Mouse (Mus musculus) limb, embryonic 14.5 days (tissue): ENCODE measurements at regions not wholly inside any gene's neighbourhood (a gene's known extent, or its start where the extent isn't known, plus 50 kb on each side); places are given as distances from the start of the nearest gene placed in this dataset.

ENCODE experiments used
- ATAC-seq: fragments of 200-750 bp; cut with Nextera tagmentation; 2 replicates; pipeline ENCODE4 v1.8.0; 2017; ENCODE audit warnings: low read depth, moderate number of reproducible peaks, moderate TSS enrichment; ENCODE audit not compliant: low FRiP score
- DNase-seq: peaks from one replicate; pipeline ENCODE4 v3.0.0-alpha.2; 2015; ENCODE audit warnings: low spot score
- H3K27ac ChIP-seq: fragments of 300-500 bp; sonication (generic); replicated peaks from 2 replicates; pipeline ENCODE4 v1.5.1; 2014; ENCODE audit warnings: low read depth, mild to moderate bottlenecking, low read length, moderate library complexity, mixed read lengths
- H3K27me3 ChIP-seq: fragments of 300-500 bp; sonication (generic); 2 replicates; pipeline ENCODE4 v1.6.1; 2014; ENCODE audit warnings: low read length, mixed read lengths; ENCODE audit not compliant: control insufficient read depth, insufficient read depth
- H3K36me3 ChIP-seq: fragments of 300-500 bp; sonication (generic); 2 replicates; pipeline ENCODE4 v1.6.1; 2014; ENCODE audit warnings: mild to moderate bottlenecking, low read length, moderate library complexity, mixed read lengths; ENCODE audit not compliant: control insufficient read depth, insufficient read depth
- H3K4me1 ChIP-seq: fragments of 300-500 bp; sonication (generic); 2 replicates; pipeline ENCODE4 v1.6.1; 2014; ENCODE audit warnings: antibody characterized with exemption, low read length, mixed read lengths; ENCODE audit not compliant: control insufficient read depth, insufficient read depth
- H3K4me2 ChIP-seq: fragments of 300-500 bp; sonication (generic); replicated peaks from 2 replicates; pipeline ENCODE4 v1.6.1; 2014; ENCODE audit warnings: low read depth, mild to moderate bottlenecking, low read length, moderate library complexity; ENCODE audit not compliant: severe bottlenecking
- H3K4me3 ChIP-seq: fragments of 300-500 bp; sonication (generic); replicated peaks from 2 replicates; pipeline ENCODE4 v1.5.1; 2014; ENCODE audit warnings: low read length
- H3K9ac ChIP-seq: fragments of 300-500 bp; sonication (generic); 2 replicates; pipeline ENCODE4 v1.6.1; 2014; ENCODE audit warnings: mild to moderate bottlenecking, low read depth, low read length, moderate library complexity; ENCODE audit not compliant: severe bottlenecking
- H3K9me3 ChIP-seq: fragments of 300-500 bp; sonication (generic); 2 replicates; pipeline ENCODE4 v1.6.1; 2016; ENCODE audit warnings: low read length; ENCODE audit not compliant: control insufficient read depth
- POLR2A ChIP-seq: fragments of 200-500 bp; IDR thresholded peaks from 2 replicates; pipeline ENCODE4 v1.8.0; 2012; ENCODE audit warnings: inconsistent platforms, mild to moderate bottlenecking, moderate library complexity, borderline replicate concordance; ENCODE audit not compliant: insufficient read depth, insufficient read length; ENCODE audit errors: extremely low read depth
- WGBS: fragments of 180-500 bp; shearing (Covaris S2); extraction: QIAGEN DNeasy Blood & Tissue Kit; methylation state at CpG from one replicate; pipeline ENCODE4 v1.1.7; 2014; 5-methylcytosine and 5-hydroxymethylcytosine counted together

- Histone ChIP-seq H3K9me3 (no peaks in the 10 kb centered on the region), H3K4me2 (no peak overlapping the region), H3K27ac (no peak overlapping the region), H3K36me3 (no peaks in the 10 kb centered on the region), H3K4me1 (no peaks in the 10 kb centered on the region), H3K27me3 (no peaks in the 10 kb centered on the region), H3K9ac (no peak overlapping the region), H3K4me3 (no peak overlapping the region)
- TF ChIP-seq POLR2A, result no peak
- 17% methylated on average over 9 of the region's 9 CpGs for WGBS
- DNase-seq (no peak), ATAC-seq (no peak)
These were observed 56.1 kb upstream of the Rbfox1 start for GRCm38 (mm10) chr16:5829071-5829470.

DNA sequence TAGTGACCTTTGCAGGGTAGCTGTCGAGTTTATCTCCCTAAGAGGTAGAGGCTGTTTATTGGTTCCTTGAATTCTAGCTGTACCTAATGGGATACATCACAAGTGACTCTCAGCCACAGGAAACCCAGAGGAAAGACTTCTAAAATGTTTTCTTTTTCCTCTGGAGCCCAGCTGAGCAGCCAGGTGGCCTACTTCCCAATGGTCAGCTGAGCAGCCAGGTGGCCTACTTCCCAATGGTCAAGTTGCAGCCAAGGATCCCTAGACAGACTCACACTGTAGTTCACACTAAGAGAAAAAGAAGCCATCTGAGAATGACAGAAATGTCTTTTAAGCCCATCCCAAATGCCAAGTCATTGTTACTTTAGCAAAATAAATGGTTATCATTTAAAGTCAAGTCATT, 61.8 kb upstream of the Rbfox1 start:
- Histone ChIP-seq H3K4me2 (no peak overlapping the region), H3K4me1 (no peaks in the 10 kb centered on the region), H3K27ac (no peak overlapping the region), H3K36me3 (no peaks in the 10 kb centered on the region), H3K9ac (no peak overlapping the region), H3K27me3 (no peaks in the 10 kb centered on the region), H3K9me3 (no peaks in the 10 kb centered on the region), H3K4me3 (no peak overlapping the region)
- ATAC-seq (no peak), DNase-seq (no peak)
- WGBS, result 24% methylated on average over 1 of the region's 1 CpGs
- TF ChIP-seq POLR2A, result no peak

- no peaks in the 10 kb centered on the region for H3K4me1 ChIP-seq
- no peak overlapping the region for H3K9ac ChIP-seq
- ATAC-seq (no peak), DNase-seq (no peak)
- H3K36me3 ChIP-seq, result no peaks in the 10 kb centered on the region
- H3K9me3 ChIP-seq, result no peaks in the 10 kb centered on the region
- no peak overlapping the region for H3K4me3 ChIP-seq
- 26% methylated on average over 3 of the region's 3 CpGs for WGBS
- no peaks in the 10 kb centered on the region for H3K27me3 ChIP-seq
- H3K27ac ChIP-seq, result no peak overlapping the region
- no peak overlapping the region for H3K4me2 ChIP-seq
- TF ChIP-seq POLR2A, result no peak
These were observed 68.0 kb upstream of the Rbfox1 start for GRCm38 (mm10) chr16:5817166-5817565.

DNA sequence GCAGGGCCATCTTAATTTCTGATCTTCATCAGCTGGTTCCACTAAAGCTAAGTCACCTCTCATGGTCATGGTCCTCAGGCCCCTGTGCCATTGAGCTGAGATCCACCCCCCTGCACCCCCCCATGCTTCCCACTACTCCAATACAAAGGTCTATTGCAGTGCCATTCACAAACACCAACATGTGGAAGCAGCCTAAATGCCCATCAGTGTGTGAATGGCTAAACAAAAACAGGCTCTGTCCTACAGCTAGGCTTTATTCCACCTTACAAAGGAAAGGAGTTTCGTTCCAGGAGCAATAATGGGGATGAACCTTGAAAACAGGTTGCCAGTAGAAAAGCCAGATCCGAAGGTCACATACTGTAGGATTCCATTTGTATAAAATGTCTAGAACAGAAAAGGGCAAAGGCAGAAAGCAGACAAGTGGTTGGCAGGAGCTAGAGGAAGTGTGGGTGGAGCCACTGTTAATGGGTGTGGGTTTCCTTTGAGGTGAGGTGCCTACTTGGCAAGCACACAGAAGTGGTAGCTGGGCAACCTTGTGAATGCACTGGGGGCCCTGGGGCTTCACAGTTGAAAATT, 72.8 kb upstream of the Rbfox1 start:
- H3K36me3 ChIP-seq, result no peaks in the 10 kb centered on the region
- H3K27ac ChIP-seq, result no peak overlapping the region
- H3K27me3 ChIP-seq, result no peaks in the 10 kb centered on the region
- no peak overlapping the region for H3K4me3 ChIP-seq
- no peak overlapping the region for H3K9ac ChIP-seq
- no peak for DNase-seq
- H3K4me2 ChIP-seq, result no peak overlapping the region
- 83% methylated on average over 2 of the region's 2 CpGs for WGBS
- no peak for TF ChIP-seq POLR2A
- no peak for ATAC-seq
- no peaks in the 10 kb centered on the region for H3K4me1 ChIP-seq
- H3K9me3 ChIP-seq, result no peaks in the 10 kb centered on the region

GRCm38 (mm10) chr16:5811654-5811992, 73.5 kb upstream of the Rbfox1 start:
- Histone ChIP-seq H3K4me3 (no peak overlapping the region), H3K27me3 (no peaks in the 10 kb centered on the region), H3K9me3 (no peaks in the 10 kb centered on the region), H3K36me3 (no peaks in the 10 kb centered on the region), H3K4me2 (no peak overlapping the region), H3K27ac (no peak overlapping the region), H3K4me1 (no peaks in the 10 kb centered on the region), H3K9ac (no peak overlapping the region)
- ATAC-seq (no peak), DNase-seq (no peak)
- no peak for TF ChIP-seq POLR2A
- 56% methylated on average over 2 of the region's 2 CpGs for WGBS
